Mouse (Mus musculus) midbrain, embryonic 10.5 days (tissue): ENCODE data around the gene Btg1-ps2. TPM values are rescaled to one million over a fixed set of nuclear protein-coding genes. Genes with fewer than 3 reads are reported as not detected.
"Not testable (repeated sequence)": the region's sequence is repeated elsewhere in the genome, so short reads cannot be mapped to it uniquely, and the experiment has no call there.

Source experiments
- DNase-seq: peaks from one replicate; pipeline ENCODE4 v3.0.0-alpha.2; 2017; ENCODE audit warnings: low spot score
- H3K27ac ChIP-seq: fragments of 300-500 bp; sonication (generic); replicated peaks from 2 replicates; pipeline ENCODE4 v1.5.1; 2016; ENCODE audit warnings: mild to moderate bottlenecking
- H3K27me3 ChIP-seq: fragments of 300-500 bp; sonication (generic); 2 replicates; pipeline ENCODE4 v1.6.1; 2016; ENCODE audit warnings: low read depth, mild to moderate bottlenecking; ENCODE audit not compliant: poor library complexity, severe bottlenecking
- H3K36me3 ChIP-seq: fragments of 300-500 bp; sonication (generic); 2 replicates; pipeline ENCODE4 v1.6.1; 2016; ENCODE audit warnings: mild to moderate bottlenecking, moderate library complexity
- H3K4me1 ChIP-seq: fragments of 300-500 bp; sonication (generic); 2 replicates; pipeline ENCODE4 v1.6.1; 2016
- H3K4me3 ChIP-seq: fragments of 300-500 bp; sonication (generic); 2 replicates; pipeline ENCODE4 v1.5.1; 2016; ENCODE audit warnings: mild to moderate bottlenecking, moderate library complexity
- H3K9me3 ChIP-seq: fragments of 300-500 bp; sonication (generic); replicated peaks from 2 replicates; pipeline ENCODE4 v1.6.1; 2016; ENCODE audit warnings: mild to moderate bottlenecking
- WGBS: fragments of 180-500 bp; shearing (Covaris S2); methylation state at CpG from one replicate; pipeline ENCODE4 v1.1.7; 2016; 5-methylcytosine and 5-hydroxymethylcytosine counted together
- polyA plus RNA-seq: library from polyadenylated mRNA; unstranded; fragments of >200 nt; fragmentation: Nextera tagmentation; extraction: Ambion mirVana; gene quantifications from 2 replicates; pipeline ENCODE4 v1.2.1, GENCODE M21; 2016

Btg1-ps2 gene
- not detected in 2 replicates for polyA plus RNA-seq

DNA sequence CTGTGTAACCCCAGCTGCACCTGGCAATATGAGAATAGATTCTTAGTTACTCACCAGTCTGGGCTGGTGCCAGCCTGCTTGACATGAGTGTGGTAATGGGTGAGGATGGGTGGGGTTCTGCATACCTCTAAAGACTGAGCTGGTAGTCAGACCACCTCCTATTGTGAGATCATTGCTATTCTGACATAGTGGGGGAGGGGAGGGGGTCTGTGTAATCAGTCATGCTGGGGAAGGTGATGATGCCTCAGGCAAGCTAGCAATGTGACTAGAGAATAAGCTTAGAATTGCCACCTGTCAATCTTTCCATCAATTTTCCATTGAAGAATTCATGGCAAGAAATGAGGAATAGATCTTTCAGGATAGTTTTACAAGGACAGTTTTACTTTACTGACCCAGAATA, at the start of gene Btg1-ps2:
Gene Btg1-ps2, minus strand, starts transcription at position 101 of the 400 bp plus-strand sequence.
- H3K9me3 ChIP-seq, DNase-seq, H3K4me1 ChIP-seq, H3K27ac ChIP-seq, H3K27me3 ChIP-seq, H3K4me3 ChIP-seq, H3K36me3 ChIP-seq: not testable (repeated sequence)

DNA sequence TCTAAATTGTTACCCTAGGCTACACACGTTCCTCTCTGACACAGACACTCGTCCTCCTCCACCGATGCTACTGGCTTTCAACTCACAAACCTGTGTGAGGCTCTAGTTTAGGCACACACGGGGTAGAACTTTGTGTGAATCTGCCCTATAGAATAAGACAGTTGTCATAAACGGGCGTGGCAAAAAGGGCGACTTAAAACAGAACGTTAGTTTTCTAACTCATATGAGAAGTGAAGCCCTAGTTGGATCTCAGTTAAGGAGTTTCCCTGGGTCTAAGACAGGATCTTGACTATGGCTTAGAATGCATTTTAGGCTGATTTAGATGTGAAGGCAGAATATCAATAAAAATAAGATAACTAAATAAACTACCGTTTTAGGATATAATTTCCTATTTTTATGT, 42.1 kb upstream of the Btg1-ps2 start, which contains the start of gene Rhox11:
Gene Rhox11, minus strand, starts transcription at position 101 of the 400 bp plus-strand sequence.
- Histone ChIP-seq H3K36me3 (no peaks in the 10 kb centered on the region), H3K27ac (no peak within 1 kb of the TSS), H3K4me1 (no peaks in the 10 kb centered on the region), H3K4me3 (no peak within 1 kb of the TSS), H3K9me3 (no peaks in the 10 kb centered on the region), H3K27me3 (no peaks in the 10 kb centered on the region)
- no peak for DNase-seq
- 89% methylated on average over 9 of the region's 9 CpGs for WGBS

- Histone ChIP-seq H3K36me3 (no peaks in the 10 kb centered on the region), H3K27me3 (no peaks in the 10 kb centered on the region), H3K27ac (no peak overlapping the region), H3K4me1 (no peaks in the 10 kb centered on the region), H3K9me3 (no peaks in the 10 kb centered on the region), H3K4me3 (no peak overlapping the region)
- WGBS = 24% methylated on average over 12 of the region's 12 CpGs
- DNase-seq = peak; percentile 38
These were observed 41.3 kb upstream of the Btg1-ps2 start for GRCm38 (mm10) chrX:38084226-38084625.

GRCm38 (mm10) chrX:38066175-38066574, 23.3 kb upstream of the Btg1-ps2 start, which contains the start of gene Rhox10:
Gene Rhox10 (plus strand): TSS chrX:38066475.
- H3K27ac ChIP-seq = no peak within 1 kb of the TSS
- no peak within 1 kb of the TSS for H3K4me3 ChIP-seq
- no peaks in the 10 kb centered on the region for H3K4me1 ChIP-seq
- no peak for DNase-seq
- no peaks in the 10 kb centered on the region for H3K27me3 ChIP-seq
- H3K36me3 ChIP-seq = no peaks in the 10 kb centered on the region
- H3K9me3 ChIP-seq = peaks cover 8% of the 10 kb centered on the region; the same call in 1 of the 2 replicates
- WGBS = 87% methylated on average over 11 of the region's 11 CpGs

- Histone ChIP-seq H3K4me1 (no peaks in the 10 kb centered on the region), H3K27me3 (no peaks in the 10 kb centered on the region), H3K36me3 (no peaks in the 10 kb centered on the region), H3K4me3 (no peak overlapping the region), H3K27ac (no peak overlapping the region), H3K9me3 (peaks cover 7% of the 10 kb centered on the region; the same call in 1 of the 2 replicates)
- 0% methylated on average over 1 of the region's 1 CpGs for WGBS
- DNase-seq = no peak
These were observed 18.6 kb upstream of the Btg1-ps2 start for GRCm38 (mm10) chrX:38061544-38061943.

DNA sequence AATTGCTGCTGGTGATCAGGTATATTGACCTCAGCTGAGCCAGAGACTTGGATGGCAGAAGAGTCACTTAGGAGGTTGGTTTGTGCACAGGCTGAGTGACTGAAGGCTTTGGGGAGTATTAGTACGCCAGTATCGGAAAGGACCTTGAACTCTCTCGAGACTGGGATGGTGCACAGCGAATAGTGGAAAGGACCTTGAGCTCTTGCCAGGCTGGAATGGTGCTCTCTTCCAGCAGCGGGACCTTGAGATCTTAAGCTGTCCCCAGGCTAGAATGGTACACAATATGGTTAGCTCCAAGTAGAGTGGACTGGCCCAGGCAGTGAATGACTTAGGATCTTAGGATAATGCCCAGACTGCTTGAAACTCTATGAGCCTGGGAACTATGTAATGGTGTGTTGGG, 3.2 kb downstream of the Btg1-ps2 start:
- WGBS = 95% methylated on average over 5 of the region's 5 CpGs
- no peaks in the 10 kb centered on the region for H3K9me3 ChIP-seq
- no peaks in the 10 kb centered on the region for H3K4me1 ChIP-seq
- no peaks in the 10 kb centered on the region for H3K27me3 ChIP-seq
- no peaks in the 10 kb centered on the region for H3K36me3 ChIP-seq
- no peak for DNase-seq
- no peak overlapping the region for H3K27ac ChIP-seq
- H3K4me3 ChIP-seq = no peak overlapping the region

DNA sequence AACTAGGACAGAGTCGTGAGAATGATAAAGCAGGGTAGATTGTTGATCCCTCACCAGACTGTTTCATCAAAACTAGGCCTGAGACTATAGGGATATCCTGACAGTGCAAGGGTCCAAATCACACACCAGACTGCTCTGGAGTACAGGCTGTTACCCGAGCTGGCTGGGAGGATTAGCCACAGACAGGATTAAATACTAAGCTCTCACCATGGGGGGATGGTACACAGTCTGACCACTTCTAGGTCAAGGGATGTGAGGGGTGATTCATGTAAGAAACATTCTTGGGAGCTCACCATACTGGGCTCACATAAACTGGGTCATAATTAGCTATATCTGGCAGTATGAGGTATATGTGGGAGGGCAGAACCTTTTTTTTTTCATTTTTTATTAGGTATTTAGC, 9.1 kb downstream of the Btg1-ps2 start:
- WGBS = 53% methylated on average over 2 of the region's 2 CpGs

GRCm38 (mm10) chrX:38018597-38018996, 24.3 kb downstream of the Btg1-ps2 start, which contains the start of gene Btg1-ps1:
Gene Btg1-ps1 (minus strand): TSS chrX:38018815.
- not testable (repeated sequence) for H3K9me3 ChIP-seq, H3K27me3 ChIP-seq, DNase-seq, H3K4me1 ChIP-seq, H3K27ac ChIP-seq, H3K36me3 ChIP-seq, H3K4me3 ChIP-seq

More for the DNA sequence above, 9.1 kb downstream of the Btg1-ps2 start:
- Histone ChIP-seq H3K4me3 (no peak overlapping the region), H3K27me3 (no peaks in the 10 kb centered on the region), H3K4me1 (no peaks in the 10 kb centered on the region), H3K36me3 (no peaks in the 10 kb centered on the region), H3K27ac (no peak overlapping the region), H3K9me3 (no peaks in the 10 kb centered on the region)
- no peak for DNase-seq

- no peaks in the 10 kb centered on the region for H3K4me1 ChIP-seq
- H3K36me3 ChIP-seq = no peaks in the 10 kb centered on the region
- H3K4me3 ChIP-seq = no peak overlapping the region
- no peak overlapping the region for H3K27ac ChIP-seq
- WGBS = 91% methylated on average over 2 of the region's 2 CpGs
- H3K9me3 ChIP-seq = no peaks in the 10 kb centered on the region
- DNase-seq = no peak
- no peaks in the 10 kb centered on the region for H3K27me3 ChIP-seq
These were observed 34.2 kb downstream of the Btg1-ps2 start for GRCm38 (mm10) chrX:38008756-38009155.

Other genes starting within 250 kb of the Btg1-ps2 start
- 1.8 and 1.9 TPM in 2 replicates for gene Rhox5, start 238.3 kb downstream of the Btg1-ps2 start, polyA plus RNA-seq
- gene Rhox6, start 216.2 kb downstream of the Btg1-ps2 start, polyA plus RNA-seq = not detected in 2 replicates
- not detected in 2 replicates for gene Rhox7a, start 211.4 kb downstream of the Btg1-ps2 start, polyA plus RNA-seq
- gene Rhox8, start 164.2 kb downstream of the Btg1-ps2 start, polyA plus RNA-seq = not detected in 2 replicates
- not detected in 2 replicates for gene Rhox7b, start 145.9 kb downstream of the Btg1-ps2 start, polyA plus RNA-seq
- not detected in 2 replicates for gene Rhox9, start 141.3 kb downstream of the Btg1-ps2 start, polyA plus RNA-seq
- gene Btg1-ps1, start 24.3 kb downstream of the Btg1-ps2 start, polyA plus RNA-seq = not detected in 2 replicates
- not detected in 2 replicates for gene Rhox10, start 23.4 kb upstream of the Btg1-ps2 start, polyA plus RNA-seq
- gene Rhox11, start 42.0 kb upstream of the Btg1-ps2 start, polyA plus RNA-seq = not detected in 2 replicates
- not detected in 2 replicates for gene Rhox12, start 67.8 kb upstream of the Btg1-ps2 start, polyA plus RNA-seq
- not detected in 2 replicates for gene Rhox13, start 78.1 kb upstream of the Btg1-ps2 start, polyA plus RNA-seq
- gene Zbtb33, start 146.7 kb upstream of the Btg1-ps2 start, polyA plus RNA-seq = 2.7 and 3.8 TPM in 2 replicates
- gene Tmem255a, start 209.3 kb upstream of the Btg1-ps2 start, polyA plus RNA-seq = 11.2 and 11.9 TPM in 2 replicates